Mouse (Mus musculus) ES-E14 (cell line): ENCODE results near the gene Rbl1. TPM values are rescaled to one million over a fixed set of nuclear protein-coding genes. Genes with fewer than 3 reads are reported as not detected.

Experiments
- DNase-seq: peaks from one replicate; pipeline ENCODE4 v3.0.0-alpha.2; 2013; ENCODE audit warnings: low read depth, low spot score
- H3K27ac ChIP-seq: 2 replicates; pipeline ENCODE4 v1.5.1; 2012; ENCODE audit warnings: low read depth, mild to moderate bottlenecking, low read length, moderate library complexity, mixed read lengths; ENCODE audit not compliant: poor library complexity, insufficient read depth, severe bottlenecking
- H3K36me3 ChIP-seq: 2 replicates; pipeline ENCODE4 v1.6.1; 2012; ENCODE audit warnings: mild to moderate bottlenecking, low read length, moderate library complexity, mixed read lengths; ENCODE audit not compliant: control insufficient read depth, poor library complexity, insufficient read depth, severe bottlenecking
- H3K4me1 ChIP-seq, 2 experiments: fragments of 150-350 bp in 1 of 2; sonication (generic) in 1 of 2; 2 replicates each; pipeline ENCODE4 v1.6.1; 2012; ENCODE audit warnings: low read length in 2 of 2, mild to moderate bottlenecking in 1 of 2, mixed read lengths in 1 of 2; ENCODE audit not compliant: control insufficient read depth in 2 of 2, insufficient read depth in 2 of 2, poor library complexity in 1 of 2
- H3K4me3 ChIP-seq, 2 experiments: fragments of 150-350 bp in 1 of 2; sonication (generic) in 1 of 2; 2 replicates each; pipeline ENCODE4 v1.5.1; 2012; ENCODE audit warnings: low read length in 2 of 2, low read depth in 1 of 2, mild to moderate bottlenecking in 1 of 2, mixed read lengths in 1 of 2; ENCODE audit not compliant: insufficient read depth in 1 of 2, poor library complexity in 1 of 2, severe bottlenecking in 1 of 2
- H3K9ac ChIP-seq: 2 replicates; pipeline ENCODE4 v1.6.1; 2012; ENCODE audit warnings: low read depth, mild to moderate bottlenecking, low read length, mixed read lengths; ENCODE audit not compliant: poor library complexity, insufficient read depth, severe bottlenecking
- H3K9me3 ChIP-seq: fragments of 150-350 bp; sonication (generic); 2 replicates; pipeline ENCODE4 v1.6.1; 2012; ENCODE audit warnings: low read depth, mild to moderate bottlenecking, low read length; ENCODE audit not compliant: control insufficient read depth, insufficient read depth
- CHD2 ChIP-seq: IDR thresholded peaks from 2 replicates; pipeline ENCODE4 v1.6.1; 2014; ENCODE audit warnings: mild to moderate bottlenecking, low read depth, low read length, inconsistent platforms
- HCFC1 ChIP-seq: IDR thresholded peaks from 2 replicates; pipeline ENCODE4 v1.6.1; 2012; ENCODE audit warnings: low read length, inconsistent platforms, borderline replicate concordance; ENCODE audit not compliant: insufficient read depth
- MAFK ChIP-seq: IDR thresholded peaks from 2 replicates; pipeline ENCODE4 v1.6.1; 2014; ENCODE audit warnings: mild to moderate bottlenecking, low read depth, low read length, inconsistent platforms; ENCODE audit not compliant: insufficient read depth
- ZC3H11A ChIP-seq: IDR thresholded peaks from 2 replicates; pipeline ENCODE4 v1.6.1; 2012; ENCODE audit warnings: low read depth, mild to moderate bottlenecking, inconsistent platforms, low read length, borderline replicate concordance
- ZNF384 ChIP-seq: IDR thresholded peaks from 2 replicates; pipeline ENCODE4 v1.6.1; 2012; ENCODE audit warnings: low read depth, low read length, inconsistent platforms
- in situ Hi-C, 2 experiments: fragments of 600-800 bp; cut with MboI; formaldehyde crosslinking; loops; one replicate each; pipeline ENCODE4 v1.15.1; 2025; ENCODE audit warnings: low sequenced_read_pairs in 2 of 2, inconsistent platforms in 1 of 2; ENCODE audit not compliant: unreplicated experiment in 2 of 2
- total RNA-seq: library from RNA; depleted of rRNA; stranded (reverse); fragments of 300-350 nt; gene quantifications from 2 replicates; pipeline ENCODE4 v1.2.3, GENCODE M21; 2012

Gene Rbl1
- total RNA-seq, 1 experiment = 10.5 TPM

DNA sequence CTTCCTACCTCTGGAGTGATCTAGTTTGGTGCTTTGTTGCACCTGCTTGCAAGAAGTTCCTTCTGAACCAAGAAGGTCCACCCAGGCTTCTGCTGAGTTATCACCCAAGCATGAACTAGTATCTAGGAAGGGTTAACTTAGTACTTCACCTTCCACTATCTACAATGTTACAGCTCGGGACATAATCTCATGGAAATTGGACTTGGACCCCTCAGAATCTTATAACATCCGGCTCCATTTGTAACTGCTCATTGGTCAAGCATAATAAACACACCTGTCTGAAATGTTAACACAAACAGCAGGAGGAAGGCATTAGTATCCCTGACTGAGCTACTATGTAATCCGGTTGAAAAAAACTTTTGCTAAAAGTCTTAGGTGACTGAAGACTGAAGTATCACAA lies 77.0 kb downstream of the Rbl1 start:
- TF ChIP-seq HCFC1 (no peak), ZC3H11A (no peak), CHD2 (no peak), ZNF384 (no peak), MAFK (no peak)
- no peak for DNase-seq
- no peak overlapping the region for H3K9ac ChIP-seq
- H3K4me3 ChIP-seq = no peak overlapping the region
- in situ Hi-C loops = no loop called here
- no peak overlapping the region for H3K27ac ChIP-seq
- H3K9me3 ChIP-seq = no peaks in the 10 kb centered on the region
- H3K4me1 ChIP-seq = no peaks in the 10 kb centered on the region
- no peaks in the 10 kb centered on the region; the same call in 1 of the 2 replicates for H3K36me3 ChIP-seq

DNA sequence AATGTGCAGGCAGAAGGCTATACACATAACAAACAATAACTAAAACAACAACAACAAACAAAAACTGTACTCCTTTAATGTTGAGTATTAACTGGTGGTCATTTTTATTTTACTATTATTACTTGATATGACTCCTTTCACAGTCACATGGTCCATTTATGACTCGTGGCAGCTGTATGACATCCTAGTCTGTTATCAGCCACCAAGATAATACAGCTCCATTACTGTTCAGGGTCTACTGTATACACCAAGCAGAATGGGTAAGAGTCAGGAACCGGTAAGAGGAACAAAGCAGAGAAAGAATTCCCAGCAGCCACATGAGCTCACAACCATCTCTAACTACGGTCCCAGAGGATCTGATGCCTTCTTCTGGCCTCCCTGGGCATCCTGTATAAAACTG lies 79.1 kb downstream of the Rbl1 start:
- H3K36me3 ChIP-seq = peaks cover 3% of the 10 kb centered on the region; the same call in 1 of the 2 replicates

DNA sequence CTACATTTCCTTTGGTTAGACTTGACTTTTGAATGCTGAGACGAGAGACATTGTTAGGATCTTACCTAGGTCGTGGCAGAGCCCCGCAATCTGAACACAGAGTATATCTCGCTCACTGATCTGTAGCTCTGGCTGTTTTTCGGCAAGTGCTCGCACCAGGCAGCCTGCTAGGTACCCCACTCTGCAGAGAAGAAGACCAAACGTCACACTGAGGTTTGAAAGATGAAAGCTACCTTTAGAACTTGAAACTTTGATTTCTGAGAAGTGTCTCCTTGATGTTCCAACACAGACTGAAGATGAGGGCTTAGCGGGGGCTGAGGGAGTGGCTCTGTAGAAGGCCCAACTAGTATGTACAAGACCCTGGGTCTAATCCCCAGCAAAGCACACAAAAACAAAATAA lies 82.6 kb downstream of the Rbl1 start:
- no peak overlapping the region; the same call in 1 of the 2 replicates for H3K9ac ChIP-seq
- in situ Hi-C loops = no loop called here
- TF ChIP-seq HCFC1 (no peak), CHD2 (no peak), MAFK (no peak), ZNF384 (no peak), ZC3H11A (no peak)
- no peak overlapping the region for H3K27ac ChIP-seq
- H3K9me3 ChIP-seq = no peaks in the 10 kb centered on the region
- no peak overlapping the region for H3K4me3 ChIP-seq
- peaks cover 3% of the 10 kb centered on the region; the same call in 1 of the 2 replicates for H3K36me3 ChIP-seq
- no peaks in the 10 kb centered on the region for H3K4me1 ChIP-seq
- DNase-seq = no peak

More for the DNA sequence above, 79.1 kb downstream of the Rbl1 start:
- TF ChIP-seq MAFK = no peak
- no peak for TF ChIP-seq ZC3H11A
- TF ChIP-seq ZNF384 = no peak
- TF ChIP-seq CHD2 = no peak
- no peak for TF ChIP-seq HCFC1
- no peak overlapping the region for H3K4me3 ChIP-seq
- H3K9ac ChIP-seq = no peak overlapping the region
- H3K4me1 ChIP-seq = no peaks in the 10 kb centered on the region
- in situ Hi-C loops = no loop called here
- no peaks in the 10 kb centered on the region for H3K9me3 ChIP-seq
- no peak overlapping the region for H3K27ac ChIP-seq
- DNase-seq = no peak

GRCm38 (mm10) chr2:157119075-157119474 lies 85.3 kb downstream of the Rbl1 start:
- TF ChIP-seq ZC3H11A = no peak
- TF ChIP-seq HCFC1 = no peak
- TF ChIP-seq ZNF384 = no peak
- TF ChIP-seq MAFK = no peak
- TF ChIP-seq CHD2 = no peak
- no peak overlapping the region for H3K27ac ChIP-seq
- no peaks in the 10 kb centered on the region for H3K9me3 ChIP-seq
- no peak for DNase-seq
- H3K9ac ChIP-seq = no peak overlapping the region
- H3K4me1 ChIP-seq = no peaks in the 10 kb centered on the region
- no peak overlapping the region for H3K4me3 ChIP-seq
- in situ Hi-C loops = no loop called here
- H3K36me3 ChIP-seq = peaks cover 3% of the 10 kb centered on the region; the same call in 1 of the 2 replicates
